Mouse (Mus musculus) large intestine, adult 2 months (tissue): ENCODE measurements around the gene Pter. TPM values are rescaled to one million over a fixed set of nuclear protein-coding genes. Genes with fewer than 3 reads are reported as not detected.

ENCODE experiments used
- DNase-seq: peaks from one replicate; pipeline ENCODE4 v3.0.0-alpha.2; 2012; ENCODE audit warnings: low read depth, low spot score
- WGBS: fragments of 180-500 bp; shearing (Covaris S2); methylation state at CpG from one replicate; pipeline ENCODE4 v1.1.7; 2018; 5-methylcytosine and 5-hydroxymethylcytosine counted together
- polyA plus RNA-seq: library from polyadenylated mRNA; depleted of rRNA; stranded (reverse); fragments of >200 nt; gene quantifications from 2 replicates; pipeline ENCODE4 v1.2.3, GENCODE M21; 2012; rRNA removed

Pter gene
- 4.7 and 8.4 TPM in 2 replicates for polyA plus RNA-seq

DNA sequence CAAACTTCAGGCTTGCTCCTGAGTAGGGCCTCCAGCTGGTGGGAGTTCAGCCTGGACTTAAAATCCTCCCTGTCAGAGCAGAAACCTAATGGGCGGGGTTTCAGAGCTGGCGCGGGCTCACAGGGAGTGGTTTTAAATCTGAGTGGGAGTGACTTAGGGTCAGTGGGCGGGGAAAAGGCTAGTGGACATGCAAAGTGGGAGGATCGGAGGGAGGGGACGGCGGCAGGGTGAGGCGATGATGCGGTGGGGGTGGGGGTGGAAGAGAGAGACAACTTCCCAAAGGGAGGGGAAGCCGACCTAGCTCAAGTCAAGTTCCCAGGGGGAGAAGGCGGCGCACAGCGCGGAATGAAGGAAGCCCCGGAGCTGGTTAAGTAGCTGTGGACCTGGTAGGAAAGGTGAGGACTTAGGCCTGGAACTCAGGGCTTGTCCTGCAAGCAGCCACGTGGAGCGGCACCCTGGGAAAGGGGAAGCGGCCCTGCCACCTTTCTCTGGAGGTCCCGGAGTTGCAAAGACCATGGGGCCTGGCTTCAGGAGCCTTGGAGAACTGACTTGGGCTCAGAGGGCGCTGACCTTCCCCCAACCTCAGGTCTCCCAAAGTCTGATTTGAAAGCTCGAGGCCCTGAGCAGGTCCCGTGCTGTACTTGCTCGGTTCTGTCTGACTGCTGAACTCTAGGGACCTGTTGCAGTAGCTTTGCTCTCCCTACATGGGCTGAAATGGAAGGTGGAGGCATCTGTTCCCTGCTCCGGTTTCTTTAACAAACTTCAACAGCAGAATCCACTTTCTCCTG lies at the start of gene Pter:
TSS of gene Pter (plus strand) at position 238 of the 788 bp plus-strand sequence.
- DNase-seq = peak; percentile 77
- WGBS = 1% methylated on average over 24 of the region's 24 CpGs

DNA sequence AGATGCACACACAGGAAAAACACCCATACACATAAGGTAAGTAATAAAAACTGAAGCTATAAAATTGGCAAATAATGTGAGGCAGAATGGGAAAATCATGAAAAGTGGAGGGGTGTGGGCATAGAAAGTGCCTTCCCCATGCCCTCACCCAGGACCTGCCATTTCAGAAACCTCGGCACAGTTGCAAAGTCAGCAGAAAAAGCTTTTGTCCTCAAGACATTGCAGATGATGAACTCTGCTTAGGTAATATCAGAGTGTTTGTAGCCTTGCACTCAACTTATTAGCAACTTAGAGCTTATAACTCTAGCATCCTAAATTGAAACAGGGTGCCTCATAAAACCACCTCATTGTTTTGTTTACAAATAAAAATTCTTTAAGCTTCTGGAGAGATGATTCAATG lies 49.6 kb upstream of the Pter start:
- no peak for DNase-seq
- 47% methylated on average over 1 of the region's 1 CpGs for WGBS

DNA sequence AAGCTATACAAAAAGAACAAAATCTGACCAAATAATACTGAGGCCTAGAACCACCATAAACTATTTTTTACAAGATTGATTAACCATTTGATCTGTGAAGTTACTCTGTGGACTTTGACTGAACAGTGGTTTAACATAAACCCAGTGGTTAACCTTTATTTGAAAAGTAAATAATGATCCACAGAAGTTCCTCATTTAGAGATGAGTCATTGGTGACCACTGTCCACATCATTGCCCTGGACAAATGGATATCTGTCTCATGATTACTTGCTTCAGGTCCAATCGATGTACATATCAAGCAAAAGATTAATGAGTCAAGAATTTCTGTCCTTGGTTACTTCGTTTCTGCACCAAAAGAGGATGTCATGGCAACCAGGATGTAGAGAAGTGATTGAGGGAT lies 44.3 kb upstream of the Pter start:
- DNase-seq = peak; percentile 8
- WGBS = 27% methylated on average over 2 of the region's 2 CpGs

DNA sequence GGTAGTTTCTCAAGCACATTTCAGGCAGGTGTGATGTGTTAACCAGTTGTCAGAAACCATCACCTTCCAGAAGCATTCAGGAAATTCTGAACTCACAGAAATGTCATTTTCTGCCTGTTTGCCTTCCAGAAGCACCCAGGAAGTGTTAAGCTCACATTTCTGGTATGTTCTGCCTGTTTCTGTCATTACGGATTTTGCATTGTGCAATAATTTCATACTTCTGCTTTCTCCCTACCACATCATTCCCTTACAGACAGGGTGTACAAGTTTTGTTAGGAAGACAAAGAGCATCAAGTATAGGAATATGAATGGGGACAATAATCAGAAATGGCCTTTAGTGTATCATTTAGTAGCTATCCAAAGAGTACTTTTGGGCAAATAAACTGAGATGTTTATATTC lies 42.8 kb upstream of the Pter start:
- WGBS = 86% methylated on average over 1 of the region's 1 CpGs
- no peak for DNase-seq

DNA sequence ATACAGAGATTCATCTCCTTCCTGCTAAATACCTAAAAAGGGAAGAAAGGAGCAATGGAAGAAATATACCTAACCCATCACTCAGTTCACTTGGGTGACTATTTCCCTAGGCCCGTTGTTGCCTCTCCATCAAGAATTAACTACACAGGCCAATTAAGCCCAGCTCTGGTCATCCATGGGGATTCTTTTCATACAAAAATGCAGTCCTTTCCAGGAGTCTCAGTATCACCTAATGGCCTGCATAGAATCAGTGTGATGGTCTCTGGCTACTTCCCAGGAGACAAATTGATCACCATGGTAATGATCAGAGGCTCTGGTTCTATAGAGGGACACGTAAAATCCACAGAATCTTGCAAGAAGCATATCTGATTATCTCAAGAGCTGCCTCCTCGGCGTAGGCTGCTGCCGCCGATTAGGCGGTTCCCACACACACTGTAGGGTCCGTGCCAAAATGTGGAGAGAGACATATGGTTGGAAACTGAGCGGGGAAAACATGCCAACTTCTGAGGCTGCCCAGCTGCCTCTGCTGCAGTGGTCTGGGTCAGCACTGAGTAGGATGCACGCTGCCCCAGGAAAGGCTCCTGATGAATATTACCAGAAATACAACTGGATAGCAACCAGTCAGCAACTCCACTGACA lies 40.4 kb upstream of the Pter start:
- no peak for DNase-seq
- WGBS = 72% methylated on average over 10 of the region's 10 CpGs

DNA sequence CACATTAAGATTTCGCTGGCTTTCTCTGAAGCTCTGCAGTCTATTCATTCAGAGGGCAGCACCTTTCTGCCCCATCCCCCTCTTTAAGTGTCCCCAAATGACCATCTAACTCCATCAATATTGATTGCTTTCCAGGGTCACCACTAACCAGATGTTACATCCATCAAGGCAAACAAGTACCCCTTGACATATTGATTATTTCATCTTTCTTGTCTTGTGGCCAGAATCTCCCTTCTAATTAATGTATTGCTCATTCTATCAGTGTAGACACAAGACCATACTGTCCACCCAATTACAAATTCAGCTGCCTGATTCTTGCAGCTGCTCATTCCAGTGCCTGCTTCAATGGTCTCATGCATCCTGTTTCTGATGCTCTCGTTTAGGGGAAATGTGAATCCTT lies 36.8 kb upstream of the Pter start:
- WGBS = 63% methylated on average over 2 of the region's 2 CpGs
- no peak for DNase-seq

DNA sequence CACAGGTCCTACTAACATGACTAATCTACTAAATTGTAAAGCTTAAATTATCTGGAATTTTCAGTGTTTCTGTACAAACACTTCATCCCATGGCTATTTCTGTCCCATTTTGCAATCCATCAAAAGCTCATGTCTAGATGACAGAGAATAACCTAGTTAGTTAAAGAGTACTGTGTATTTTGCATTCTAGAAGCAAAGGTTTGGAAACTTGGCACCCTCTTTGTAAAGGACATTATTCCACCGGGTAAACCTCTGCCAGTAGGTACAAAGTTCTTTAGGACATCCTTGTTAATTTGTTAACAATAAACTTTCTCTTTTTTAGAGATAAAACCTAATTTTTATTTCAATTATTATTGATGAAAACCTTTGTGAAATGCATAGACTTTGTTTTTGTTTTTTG lies 18.1 kb upstream of the Pter start:
- no peak for DNase-seq
- WGBS = 58% methylated on average over 1 of the region's 1 CpGs

DNA sequence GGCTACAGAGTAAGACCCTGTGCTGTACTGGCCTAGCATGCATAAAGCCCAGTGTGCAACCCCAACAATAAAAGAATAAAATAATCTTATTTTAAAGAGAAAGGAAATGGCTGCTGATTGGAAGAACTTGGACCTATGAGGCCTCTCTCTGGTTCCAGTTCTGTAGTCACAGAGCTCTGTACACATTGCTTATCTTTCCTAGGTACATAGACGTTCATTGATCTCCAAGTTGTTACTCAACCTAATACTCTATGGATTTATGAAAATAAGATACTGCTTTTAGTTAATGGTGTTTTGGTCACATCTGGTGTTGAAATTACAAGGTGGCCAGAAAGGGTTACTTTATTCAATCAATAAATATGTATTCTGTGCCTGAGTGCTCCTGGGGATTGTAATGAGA lies 1.8 kb downstream of the Pter start:
- 55% methylated on average over 1 of the region's 1 CpGs for WGBS
- no peak for DNase-seq

DNA sequence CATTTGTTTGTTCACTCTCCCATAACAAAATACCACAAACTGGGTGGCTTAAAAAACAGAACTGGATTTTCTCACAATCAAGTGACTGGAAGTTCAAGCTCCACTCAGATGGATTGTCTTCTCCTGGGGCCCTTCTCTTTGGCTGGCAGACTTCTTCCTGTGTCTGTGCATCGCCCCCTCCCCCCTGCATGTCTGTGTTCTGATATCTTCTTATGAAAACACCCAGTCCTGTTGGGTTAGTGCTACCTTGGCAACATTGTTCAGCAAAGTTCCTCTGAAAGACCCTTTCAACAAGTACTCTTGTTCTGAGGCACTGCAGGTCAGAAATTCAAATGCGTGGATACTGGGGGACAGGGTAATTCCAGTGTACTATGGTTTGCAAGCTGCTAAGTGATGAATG lies 6.5 kb downstream of the Pter start:
- WGBS = 92% methylated on average over 2 of the region's 2 CpGs
- DNase-seq = no peak

DNA sequence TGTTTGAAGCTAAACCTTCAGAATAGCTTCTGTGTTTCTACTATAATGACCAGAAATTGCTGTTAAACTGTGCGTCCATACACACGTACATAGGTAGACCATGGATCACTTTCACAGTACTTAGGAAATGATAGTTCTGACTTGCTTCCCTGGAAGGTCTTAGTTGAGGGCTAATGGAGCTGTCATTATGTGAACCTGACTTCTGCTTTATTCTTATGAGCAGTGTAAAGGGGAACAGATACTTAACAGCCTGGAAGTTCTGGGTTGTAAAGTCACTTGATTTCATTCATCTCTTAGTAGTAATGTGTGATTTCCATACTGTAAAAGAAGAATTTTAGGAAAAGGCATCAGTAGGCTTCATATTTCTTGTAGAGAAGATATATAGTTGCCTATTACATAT lies 10.1 kb downstream of the Pter start:
- DNase-seq = no peak
- 65% methylated on average over 2 of the region's 2 CpGs for WGBS

DNA sequence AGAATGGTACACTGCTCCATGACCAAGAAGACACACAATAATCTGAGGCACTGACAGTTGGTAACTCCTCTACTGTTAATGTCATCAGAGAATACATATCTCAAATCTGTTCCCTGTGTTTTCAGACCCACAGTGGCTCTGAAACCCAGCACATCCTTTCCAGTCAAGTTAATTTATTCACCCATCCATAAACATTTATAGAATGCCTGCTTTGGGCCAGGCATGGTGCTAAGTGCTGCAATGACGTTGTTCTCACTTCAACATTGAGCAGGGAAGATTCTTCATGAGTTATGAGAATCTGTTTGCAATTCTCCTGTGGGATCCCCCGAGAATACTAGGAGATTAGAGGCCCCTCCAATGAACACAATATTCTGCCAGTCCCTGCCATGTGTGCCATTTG lies 11.4 kb downstream of the Pter start:
- WGBS = 77% methylated on average over 2 of the region's 2 CpGs

DNA sequence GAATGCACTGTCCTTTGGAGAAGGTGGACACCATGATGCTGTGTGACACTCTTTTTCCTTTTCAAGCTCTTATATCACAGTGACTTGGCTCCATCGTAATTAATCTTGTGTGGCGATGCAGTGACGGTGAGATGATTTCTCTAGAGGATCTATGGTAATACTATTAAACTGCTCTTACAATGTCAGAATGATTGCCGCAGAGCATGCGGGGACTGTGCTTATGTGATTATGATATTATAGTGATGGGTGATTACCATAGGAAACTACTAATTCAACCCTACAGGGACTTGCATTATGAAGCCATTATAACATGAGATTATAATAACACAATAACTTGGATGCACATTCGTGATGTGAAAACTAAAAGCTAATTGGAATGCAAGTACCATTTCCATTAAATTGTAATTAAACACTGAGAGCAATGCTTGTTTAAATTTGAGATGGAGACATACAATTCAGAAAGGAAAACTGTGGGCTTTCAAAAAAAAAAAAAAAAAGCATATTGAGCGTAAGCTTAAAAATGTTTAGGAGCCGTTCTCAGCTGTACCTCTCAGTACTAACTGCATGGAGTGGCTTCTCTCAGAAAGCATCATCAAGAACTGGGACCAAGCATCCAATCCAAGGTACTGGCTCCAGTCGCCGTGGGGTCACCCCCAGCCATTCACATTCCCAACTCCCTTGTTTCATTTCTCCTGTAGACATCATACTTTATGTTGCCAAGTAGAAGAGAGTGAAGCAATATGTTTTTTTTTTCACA lies 13.8 kb downstream of the Pter start:
- 96% methylated on average over 10 of the region's 10 CpGs for WGBS
- DNase-seq = no peak

More for the DNA sequence above, 11.4 kb downstream of the Pter start:
- DNase-seq = no peak

DNA sequence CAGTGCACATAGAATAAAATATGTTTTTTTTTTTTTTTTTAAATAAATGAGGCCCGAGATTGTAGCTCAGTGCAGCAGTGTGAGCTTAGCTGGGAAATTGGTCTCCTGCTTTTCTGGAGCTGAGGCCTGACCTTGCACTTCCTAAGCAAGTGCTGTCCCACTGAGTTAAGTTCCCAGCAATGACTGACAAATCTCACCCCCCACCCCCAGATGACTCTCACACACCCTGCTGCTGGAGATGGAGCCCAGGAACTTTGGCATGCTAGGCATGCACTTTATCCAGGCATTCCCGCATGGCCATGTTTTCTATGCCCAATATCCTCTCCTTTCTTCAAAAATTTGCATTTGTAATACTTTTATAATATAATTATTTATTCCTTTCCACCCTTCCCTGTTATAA lies 14.8 kb downstream of the Pter start:
- WGBS = 87% methylated on average over 2 of the region's 2 CpGs
- DNase-seq = no peak

DNA sequence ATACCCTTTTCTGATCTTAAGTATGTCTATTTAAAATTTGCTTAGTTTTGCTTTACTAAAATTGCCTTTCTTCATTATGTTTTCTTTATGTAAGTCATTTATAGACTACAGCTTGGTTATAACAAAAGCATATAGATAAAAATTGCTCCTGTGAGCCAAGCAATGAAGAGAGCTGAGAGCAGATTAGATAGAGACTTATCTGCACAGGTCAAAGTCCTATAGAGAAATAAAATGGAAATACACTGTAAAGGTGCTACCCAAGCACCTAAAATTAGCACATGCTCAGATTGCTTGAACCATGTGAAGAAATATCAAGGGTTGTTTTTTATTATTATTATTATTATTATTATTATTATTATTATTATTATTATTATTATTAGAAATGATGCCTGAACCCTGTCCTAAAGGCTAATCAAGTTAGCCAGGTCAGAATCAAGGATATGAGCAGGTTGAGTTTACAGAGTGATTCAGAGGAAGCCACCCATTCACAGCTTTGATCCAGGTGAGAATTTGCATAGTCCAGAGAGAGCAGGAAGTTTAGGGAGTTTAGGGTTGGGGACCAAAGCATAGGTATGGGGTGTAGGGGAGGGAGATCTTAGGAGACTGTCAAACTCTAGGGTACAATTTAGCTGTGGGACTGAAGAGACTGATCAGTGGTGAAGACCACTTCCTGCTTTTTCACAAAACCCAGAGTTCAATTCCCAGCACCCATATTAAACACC lies 33.0 kb downstream of the Pter start:
- no peak for DNase-seq

DNA sequence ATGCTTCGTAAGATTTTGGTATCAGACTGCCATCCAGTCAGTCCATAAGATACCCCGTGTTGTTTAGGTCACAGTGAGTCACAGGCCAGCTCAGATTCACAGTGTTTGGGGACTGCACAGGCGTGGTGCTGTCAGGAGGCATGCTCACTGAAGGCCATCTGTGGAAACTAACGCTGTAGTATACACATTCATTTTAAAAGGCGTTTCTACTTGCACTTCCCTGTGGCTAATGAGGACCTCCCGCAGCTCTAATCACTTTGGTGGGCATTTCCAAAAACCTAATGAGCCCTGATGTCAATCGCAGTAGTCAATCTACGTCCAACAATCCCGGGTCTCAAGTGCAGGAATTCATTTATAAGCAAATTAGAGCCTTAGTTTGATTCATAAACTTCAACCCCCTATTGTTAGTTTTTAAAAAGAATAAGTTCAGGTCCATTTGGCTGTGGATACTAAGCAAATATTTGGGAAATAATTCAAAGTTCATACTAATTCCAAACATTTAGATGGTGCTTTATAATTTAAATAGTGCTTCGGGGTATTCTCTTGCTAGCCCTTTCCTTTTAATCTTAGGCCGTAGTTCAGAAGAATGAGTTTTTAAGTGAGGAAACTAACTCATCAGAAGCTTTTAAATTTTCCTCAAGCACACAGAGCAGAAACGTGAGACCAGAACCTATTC lies 46.3 kb downstream of the Pter start:
- 81% methylated on average over 12 of the region's 12 CpGs for WGBS
- no peak for DNase-seq

DNA sequence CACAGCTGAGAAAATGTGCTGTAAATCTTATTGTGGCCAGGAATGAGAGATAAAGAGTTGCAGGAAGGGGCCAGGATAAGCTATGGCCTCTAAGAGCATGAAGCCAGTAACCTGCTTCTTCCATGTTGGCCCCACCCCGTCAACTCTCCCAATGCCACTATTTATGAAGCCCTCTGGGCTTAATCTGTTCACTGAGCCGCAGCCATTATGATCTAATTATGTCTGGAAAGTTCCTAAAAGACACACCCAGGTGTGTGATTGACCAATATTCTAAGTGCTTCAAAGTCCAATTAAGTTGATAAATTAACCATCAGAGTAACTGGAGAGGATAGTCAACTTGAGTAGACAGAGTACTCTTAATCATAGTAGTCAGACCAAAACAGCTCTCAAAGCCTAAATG lies 49.9 kb downstream of the Pter start:
- WGBS = 72% methylated on average over 2 of the region's 2 CpGs
- DNase-seq = no peak

DNA sequence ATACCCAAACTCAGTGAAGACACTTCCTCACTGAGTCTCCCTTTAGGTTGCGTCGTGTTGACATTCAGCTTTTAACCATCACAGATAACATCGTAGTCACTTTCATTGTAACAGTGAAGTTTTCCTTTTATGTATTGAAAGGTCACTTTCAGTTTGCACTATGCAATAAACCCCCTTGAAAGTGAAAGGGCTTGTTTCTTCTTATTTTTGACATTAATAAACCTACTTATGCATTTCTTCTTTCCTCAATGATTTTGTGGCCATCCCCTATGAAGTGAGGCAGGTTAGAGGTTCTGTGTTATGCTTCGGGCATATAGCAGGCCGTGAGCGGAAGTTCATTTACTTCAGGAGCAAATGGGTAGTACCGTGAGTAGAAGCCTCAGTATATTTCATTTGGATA lies 53.5 kb downstream of the Pter start:
- no peak for DNase-seq
- WGBS = 89% methylated on average over 7 of the region's 7 CpGs

DNA sequence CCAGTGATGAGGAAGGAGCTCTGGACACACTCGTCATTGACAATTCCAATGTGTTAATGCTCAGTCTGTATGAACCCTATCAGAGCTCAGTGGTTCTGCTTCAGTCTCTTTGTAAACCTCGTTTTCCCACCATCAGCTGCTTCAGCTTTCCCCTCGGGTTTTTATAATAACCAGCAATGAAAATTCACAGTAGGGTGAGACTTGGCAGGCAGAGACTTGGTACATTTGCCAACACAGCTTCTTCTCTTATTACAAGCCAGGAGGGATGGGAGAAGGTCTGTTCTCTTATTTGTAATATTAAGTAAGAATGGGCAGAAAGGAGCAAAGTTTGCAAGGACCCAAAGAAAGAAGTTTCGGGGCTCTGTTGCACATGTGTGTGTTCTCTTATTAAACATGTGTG lies 54.9 kb downstream of the Pter start:
- 79% methylated on average over 4 of the region's 4 CpGs for WGBS
- DNase-seq = no peak

DNA sequence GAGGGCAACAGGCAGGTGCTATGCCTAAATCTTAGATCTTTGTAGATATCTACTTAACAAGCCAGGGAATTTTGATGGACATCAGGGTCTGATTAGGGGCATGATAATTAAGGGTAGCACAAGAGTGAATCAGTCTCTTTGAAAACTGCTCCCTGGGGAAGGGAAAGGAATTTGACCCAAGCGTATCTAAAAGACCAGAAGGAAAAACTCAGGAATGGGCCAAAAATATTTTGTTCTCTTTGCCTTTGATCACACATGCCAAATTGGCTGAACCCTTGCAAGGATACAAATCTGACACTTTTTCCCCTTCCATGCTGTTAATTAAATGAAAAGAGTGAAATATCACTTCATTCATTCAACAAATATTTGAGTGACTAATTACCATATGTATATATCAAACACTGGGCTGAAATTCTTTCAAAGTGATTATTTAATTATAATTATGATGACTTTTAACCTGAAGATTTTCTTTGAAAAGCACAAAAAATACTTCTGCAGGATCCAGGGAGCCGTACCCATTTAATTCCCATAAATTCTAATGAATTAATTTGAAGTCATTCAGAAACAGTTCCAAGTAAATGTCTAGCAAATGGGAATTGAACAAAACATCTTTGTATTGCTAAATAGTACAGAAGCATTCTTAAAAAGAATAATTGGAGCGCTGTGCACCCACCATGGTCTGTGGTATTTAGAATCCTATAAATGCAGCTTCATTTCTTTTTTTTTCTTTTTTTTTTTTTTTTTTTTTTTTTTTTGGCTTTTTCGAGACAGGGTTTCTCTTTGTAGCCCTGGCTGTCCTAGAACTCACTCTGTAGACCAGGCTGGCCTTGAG lies 61.3 kb downstream of the Pter start:
- WGBS = 78% methylated on average over 4 of the region's 4 CpGs
- DNase-seq = no peak
